Comparison of ENCODE assay signal across 8 mouse cellular contexts in the genomic region with DNA sequence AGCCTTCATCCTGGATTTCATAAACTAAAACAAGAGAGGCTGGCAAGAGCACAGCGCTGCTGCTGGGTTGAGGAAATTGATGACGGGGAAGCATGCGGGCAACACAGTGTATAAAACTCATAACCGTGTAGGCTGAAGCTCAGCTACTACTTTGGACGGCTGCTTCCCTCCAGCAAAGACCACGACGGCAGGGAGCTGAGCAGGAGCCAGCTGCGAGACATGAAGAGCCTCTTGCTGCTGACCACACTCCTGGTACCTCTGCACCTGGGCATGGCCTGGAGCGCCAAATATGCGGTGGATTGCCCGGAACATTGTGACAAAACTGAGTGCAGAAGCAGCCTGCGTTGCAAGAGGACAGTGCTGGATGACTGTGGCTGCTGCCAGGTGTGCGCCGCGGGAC. TPM values are rescaled to one million over a fixed set of nuclear protein-coding genes. Genes with fewer than 3 reads are reported as not detected.
DNase-seq lines count a peak whose midpoint lies in the region; ATAC-seq lines count a peak whose summit lies in the region.

Gene Esm1 (plus strand): TSS at position 36 of the 400 bp plus-strand sequence.

- WGBS in heart, embryonic 15.5 days: 29% methylated on average over 15 of the region's 15 CpGs
- 28% methylated on average over 15 of the region's 15 CpGs for WGBS in embryonic facial prominence, embryonic 15.5 days

- H3K4me2 ChIP-seq in heart, embryonic 15.5 days: peak within 1 kb of the TSS; percentile 51
- H3K4me2 ChIP-seq in embryonic facial prominence, embryonic 15.5 days (replicated peaks): peak within 1 kb of the TSS; percentile 19; the same call in 1 of the 2 replicates

- DNase-seq in heart, postnatal 4 days: no peak
- DNase-seq in kidney, postnatal 10 days: peak; percentile 14
- DNase-seq in naive thymus-derived CD4-positive, alpha-beta T cell, adult 2 months (ENCODE audit: low read depth): peak; percentile 25
- no peak for DNase-seq in urinary bladder, postnatal 14 days (ENCODE audit: low spot score)
- DNase-seq in natural killer cell, adult 2 months (ENCODE audit: low spot score in 2 of 2): no peak
- no peak for DNase-seq in right cerebral cortex, adult 2 months (ENCODE audit: low spot score in 2 of 2)

- peaks cover 9% of the 10 kb centered on the region for H3K4me1 ChIP-seq in heart, embryonic 15.5 days (replicated peaks)
- H3K4me1 ChIP-seq in embryonic facial prominence, embryonic 15.5 days: peaks cover 8% of the 10 kb centered on the region

- H3K9me3 ChIP-seq in heart, embryonic 15.5 days (replicated peaks): no peaks in the 10 kb centered on the region
- no peaks in the 10 kb centered on the region for H3K9me3 ChIP-seq in embryonic facial prominence, embryonic 15.5 days (replicated peaks)

- H3K9ac ChIP-seq in heart, embryonic 15.5 days: no peak within 1 kb of the TSS; the same call in none of the 2 replicates
- no peak within 1 kb of the TSS for H3K9ac ChIP-seq in embryonic facial prominence, embryonic 15.5 days

- ATAC-seq in heart, embryonic 15.5 days (replicated peaks; ENCODE audit: insufficient number of reproducible peaks, insufficient read depth, low FRiP score, low read depth): no peak
- no peak for ATAC-seq in embryonic facial prominence, embryonic 15.5 days (ENCODE audit: insufficient number of reproducible peaks, low FRiP score, low TSS enrichment, low read depth)

- peaks cover 3% of the 10 kb centered on the region; the same call in 1 of the 2 replicates for H3K27me3 ChIP-seq in heart, embryonic 15.5 days
- peaks cover 16% of the 10 kb centered on the region for H3K27me3 ChIP-seq in embryonic facial prominence, embryonic 15.5 days

- peak within 1 kb of the TSS; percentile 31 for H3K4me3 ChIP-seq in heart, embryonic 15.5 days
- 0 out of 2 replicates have a peak within 1 kb of the TSS, but pooled peaks have one; percentile 4 for H3K4me3 ChIP-seq in embryonic facial prominence, embryonic 15.5 days (replicated peaks)

- no peak within 1 kb of the TSS for H3K27ac ChIP-seq in heart, embryonic 15.5 days
- no peak within 1 kb of the TSS for H3K27ac ChIP-seq in embryonic facial prominence, embryonic 15.5 days (replicated peaks)

- no peaks in the 10 kb centered on the region for H3K36me3 ChIP-seq in heart, embryonic 15.5 days
- no peaks in the 10 kb centered on the region for H3K36me3 ChIP-seq in embryonic facial prominence, embryonic 15.5 days

RNA-seq across cellular contexts. Expression of gene Esm1, which starts in this region (rescaled TPM):
- 1.4 and 1.8 TPM in 2 replicates for polyA plus RNA-seq in heart, embryonic 15.5 days (2015; fragmentation: Nextera tagmentation; extraction: Ambion mirVana)
- under 1 TPM; 0.50 to 0.68 TPM for total RNA-seq in heart, postnatal 4 days (2021)
- 2.7 and 3.1 TPM in 2 replicates for polyA plus RNA-seq in embryonic facial prominence, embryonic 15.5 days (2015; fragmentation: Nextera tagmentation; extraction: Ambion mirVana)

Comparison
In these comparisons a context has a peak if more than half of its experiments do, and no peak if none do; other contexts are left out.
1. DNase-seq: peak in kidney, postnatal 10 days (single experiment) and naive thymus-derived CD4-positive, alpha-beta T cell, adult 2 months (single experiment); none in heart, postnatal 4 days (single experiment), urinary bladder, postnatal 14 days (single experiment), natural killer cell, adult 2 months (0 of 2) and right cerebral cortex, adult 2 months (0 of 2).